Comparison of ENCODE assay signal across 8 mouse cellular contexts in genomic region chr9:106903791-106904134, GRCm38 (mm10). TPM values are rescaled to one million over a fixed set of nuclear protein-coding genes. Genes with fewer than 3 reads are reported as not detected.
A peak's percentile ranks its signal among the peaks of the same experiment; 100 is the strongest.
DNase-seq lines count a peak whose midpoint lies in the region; ATAC-seq and TF ChIP-seq lines count a peak whose summit lies in the region.
"Had no signal": no experiment of that assay in that cellular context is flagged by ENCODE, and none has a peak within 500 bp of the region (broad histone marks: within the 10 kb centered on the region; RNA-seq: fewer than 3 reads in every experiment).

No protein-coding gene starts in this region.

- no peaks in the 10 kb centered on the region for H3K9me3 ChIP-seq in ES-E14 (ENCODE audit: control insufficient read depth, insufficient read depth, low read depth, low read length)
- H3K9me3 ChIP-seq: embryonic facial prominence, embryonic 15.5 days had no signal

- in situ Hi-C loops in ES-E14 (cut with MboI; ENCODE audit: low sequenced_read_pairs in 2 of 2, unreplicated experiment in 2 of 2): loop anchor here in 1 of 2 experiments (10.0 kb wide), 1 partner anchor 391 kb away; the partner anchor contains the start of gene Cish

- no peak overlapping the region for H3K9ac ChIP-seq in ES-E14 (ENCODE audit: insufficient read depth, low read depth, low read length, poor library complexity, severe bottlenecking)
- H3K9ac ChIP-seq: embryonic facial prominence, embryonic 15.5 days had no signal

- peak; percentile 83 for TF ChIP-seq CTCF in layer of hippocampus, adult 2 months (conservative IDR thresholded peaks at IDR 0.05)

- no peak overlapping the region for H3K27ac ChIP-seq in layer of hippocampus, adult 2 months
- no peak overlapping the region for H3K27ac ChIP-seq in ES-E14 (ENCODE audit: insufficient read depth, low read depth, low read length, poor library complexity, severe bottlenecking)
- H3K27ac ChIP-seq: embryonic facial prominence, embryonic 15.5 days had no signal

- no peak overlapping the region for H3K4me3 ChIP-seq in layer of hippocampus, adult 2 months
- H3K4me3 ChIP-seq in ES-E14 (ENCODE audit: insufficient read depth in 1 of 2, low read depth in 1 of 2, low read length in 2 of 2, poor library complexity in 1 of 2, severe bottlenecking in 1 of 2): no peak overlapping the region
- H3K4me3 ChIP-seq: embryonic facial prominence, embryonic 15.5 days had no signal

- no peaks in the 10 kb centered on the region for H3K4me1 ChIP-seq in ES-E14 (ENCODE audit: control insufficient read depth in 2 of 2, insufficient read depth in 2 of 2, low read length in 2 of 2, poor library complexity in 1 of 2)

- H3K36me3 ChIP-seq in ES-E14 (ENCODE audit: control insufficient read depth, insufficient read depth, low read length, poor library complexity, severe bottlenecking): no peaks in the 10 kb centered on the region
- H3K36me3 ChIP-seq: embryonic facial prominence, embryonic 15.5 days had no signal

- DNase-seq in layer of hippocampus, adult 2 months (ENCODE audit: low spot score in 2 of 2): peak in 1 of 2 experiments; percentile 65
- DNase-seq in layer of hippocampus, postnatal 14 days (ENCODE audit: low spot score in 2 of 2): no peak
- peak; percentile 65 for DNase-seq in ES-E14 (ENCODE audit: low read depth, low spot score)
- peak; percentile 35 for DNase-seq in T-cell, adult 2 months (ENCODE audit: low spot score)
- peak; percentile 59 for DNase-seq in retina, postnatal 7 days (ENCODE audit: low read depth, low spot score)
- DNase-seq in cerebellum, postnatal 36 days: no peak

- ATAC-seq in hematopoietic stem cell, adult 5-6 weeks (replicated peaks in 1 of 2; ENCODE audit: insufficient read depth in 1 of 2, low FRiP score in 2 of 2, low TSS enrichment in 1 of 2, low read depth in 1 of 2, poor library complexity in 2 of 2, severe bottlenecking in 2 of 2): peak; percentile 54 to 61; a peak in 3 of 4 replicates

TF ChIP-seq in ES-E14, 5 proteins besides CTCF, POLR2A, EP300 and RAD21:
- TF ChIP-seq ZNF384 (IDR thresholded peaks at IDR 0.05; ENCODE audit: low read depth, low read length) (no peak), ZC3H11A (IDR thresholded peaks at IDR 0.05; ENCODE audit: borderline replicate concordance, low read depth, low read length) (peak; percentile 65; the same call in 1 of the 2 replicates), CHD2 (IDR thresholded peaks at IDR 0.05; ENCODE audit: low read depth, low read length) (no peak), HCFC1 (IDR thresholded peaks at IDR 0.05; ENCODE audit: borderline replicate concordance, insufficient read depth, low read length) (no peak)

RNA-seq across cellular contexts. Expression of gene Manf, which starts 12.0 kb away (rescaled TPM):
- total RNA-seq in layer of hippocampus, adult 2 months (2021): 100 to 1,000 TPM; 121 to 126 TPM
- 100 to 1,000 TPM; 130 to 156 TPM for total RNA-seq in layer of hippocampus, postnatal 14 days (2021)
- total RNA-seq in ES-E14 (2012; rRNA removed): 510 and 517 TPM in 2 replicates
- 152 and 154 TPM in 2 replicates for total RNA-seq in hematopoietic stem cell, adult 5-6 weeks (2017)

RNA-seq across cellular contexts. Expression of gene Rbm15b, which starts 16.5 kb away (rescaled TPM):
- total RNA-seq in layer of hippocampus, adult 2 months (2021): 10 to 100 TPM; 45.8 to 55.1 TPM
- 10 to 100 TPM; 48.2 to 51.2 TPM for total RNA-seq in layer of hippocampus, postnatal 14 days (2021)
- 38.6 and 42.3 TPM in 2 replicates for total RNA-seq in ES-E14 (2012; rRNA removed)
- total RNA-seq in hematopoietic stem cell, adult 5-6 weeks (2017): 31.0 and 33.3 TPM in 2 replicates

Comparison
In these comparisons a context has a peak if more than half of its experiments do, and no peak if none do; other contexts are left out.
1. DNase-seq: peak in ES-E14 (single experiment), T-cell, adult 2 months (single experiment) and retina, postnatal 7 days (single experiment); none in layer of hippocampus, postnatal 14 days (0 of 2) and cerebellum, postnatal 36 days (0 of 2).